Mouse (Mus musculus) embryo, embryonic 11 days (tissue): Measurements from ENCODE around the gene Hipk2.

Experiments
- DNase-seq: peaks from one replicate; pipeline ENCODE4 v3.0.0-alpha.2; 2015

The Hipk2 gene

DNA sequence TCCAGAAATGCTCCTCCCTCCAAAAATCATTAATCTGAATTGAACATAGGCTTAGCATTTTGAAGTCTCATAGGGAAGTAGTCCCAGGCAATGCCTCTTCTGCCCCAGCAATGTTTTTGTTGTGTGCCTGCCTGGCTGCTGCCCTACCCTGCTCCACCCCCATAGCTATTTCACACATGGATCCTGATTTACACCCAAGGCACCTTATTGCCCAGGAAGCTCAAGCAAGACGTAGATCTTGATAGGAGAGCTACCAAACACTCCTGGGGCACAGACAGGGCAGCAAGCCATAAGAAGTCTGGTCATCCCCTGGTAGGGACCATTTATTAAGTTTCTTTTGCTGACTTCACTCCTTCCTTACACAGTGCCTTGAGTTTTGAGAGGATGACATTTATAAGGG is 88.8 kb downstream of the Hipk2 start:
- DNase-seq = no peak

- no peak for DNase-seq
Measured at GRCm38 (mm10) chr6:38785747-38786146, 90.2 kb downstream of the Hipk2 start.

DNA sequence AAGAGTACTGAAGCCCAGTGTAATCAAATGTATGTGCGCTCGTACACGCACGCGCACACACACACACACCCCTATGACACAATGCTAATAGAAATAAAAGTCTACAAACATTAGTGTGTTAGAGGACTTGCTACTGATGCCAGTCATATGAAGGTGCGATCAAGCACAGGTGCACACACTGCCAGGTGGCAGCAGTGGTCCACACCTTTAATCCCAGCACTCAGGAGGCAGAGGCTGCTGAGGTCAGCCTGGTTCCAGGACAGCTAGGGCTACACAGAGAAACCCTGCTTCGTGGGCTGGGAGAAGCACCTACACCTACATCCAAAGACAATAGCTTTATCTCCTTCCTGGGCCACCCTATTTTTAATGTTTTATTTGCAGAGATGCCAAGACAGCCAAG is 96.6 kb downstream of the Hipk2 start:
- DNase-seq = no peak

DNA sequence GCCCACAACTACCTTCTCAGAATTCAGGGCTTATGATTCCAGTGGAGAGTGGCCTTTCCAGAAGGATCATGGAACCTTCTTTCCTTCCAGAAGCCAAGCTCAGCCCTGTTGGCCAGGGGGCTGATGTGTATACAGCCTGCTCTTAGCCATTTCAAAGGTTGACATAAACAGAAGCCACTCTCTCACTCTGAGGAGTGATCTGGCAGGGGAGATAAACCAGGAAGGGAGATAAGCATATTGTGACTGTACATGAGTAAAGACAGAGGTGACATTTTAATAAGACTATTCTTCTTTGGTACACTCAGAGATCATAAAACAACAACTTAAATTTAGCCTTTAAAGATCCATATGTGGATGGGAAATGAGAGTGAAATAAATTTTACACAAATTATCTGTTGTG is 97.1 kb downstream of the Hipk2 start:
- no peak for DNase-seq

DNA sequence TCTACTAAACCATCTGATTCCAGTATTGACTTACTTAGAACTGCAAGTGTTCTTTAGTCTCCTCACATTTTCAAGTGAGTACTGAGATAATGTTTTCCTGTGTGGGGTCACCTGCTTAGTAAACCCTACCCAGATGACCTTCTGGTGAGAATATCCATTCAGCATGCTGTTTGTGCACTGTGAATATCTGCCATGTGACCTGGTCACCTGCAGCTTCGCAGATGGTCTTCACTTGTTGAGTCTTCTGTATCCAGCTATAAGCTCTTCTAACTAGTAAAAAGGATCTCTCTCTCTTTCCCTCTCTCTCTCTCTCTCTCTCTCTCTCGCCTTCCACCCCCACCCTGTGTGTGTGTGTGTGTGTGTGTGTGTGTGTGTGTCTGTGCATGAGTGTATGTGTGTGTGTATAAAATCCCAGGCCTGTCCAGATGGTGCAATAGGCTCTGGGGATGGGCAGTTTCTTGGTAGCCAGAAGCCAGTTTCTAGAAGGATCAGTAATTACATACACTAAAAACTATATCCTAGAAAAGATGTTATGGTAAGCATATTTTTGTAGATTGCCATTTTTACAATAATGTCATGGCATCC is 99.9 kb downstream of the Hipk2 start:
- DNase-seq = no peak

- DNase-seq = no peak
Measured at GRCm38 (mm10) chr6:38772836-38773518, 103.0 kb downstream of the Hipk2 start.

- peak; percentile 21 for DNase-seq
Measured at GRCm38 (mm10) chr6:38771061-38771667, 104.8 kb downstream of the Hipk2 start.

DNA sequence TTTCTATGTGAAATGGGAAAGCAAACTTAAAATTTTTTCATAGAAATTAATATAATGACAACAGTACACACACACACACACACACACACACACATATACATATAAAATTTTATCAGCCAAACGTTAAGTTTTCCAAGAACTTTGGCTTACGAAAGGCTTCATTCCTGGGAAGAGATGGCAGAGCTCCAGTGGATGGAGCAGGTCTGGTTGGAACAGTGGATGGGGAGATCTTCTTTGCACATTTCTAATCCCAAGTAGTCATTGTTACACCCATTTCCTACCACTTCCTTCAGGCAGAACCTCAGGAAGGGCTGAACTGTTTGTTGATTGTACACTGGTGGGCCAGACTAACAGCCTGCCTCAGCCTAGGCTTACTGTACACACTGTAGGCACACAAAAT is 106.3 kb downstream of the Hipk2 start:
- no peak for DNase-seq

DNA sequence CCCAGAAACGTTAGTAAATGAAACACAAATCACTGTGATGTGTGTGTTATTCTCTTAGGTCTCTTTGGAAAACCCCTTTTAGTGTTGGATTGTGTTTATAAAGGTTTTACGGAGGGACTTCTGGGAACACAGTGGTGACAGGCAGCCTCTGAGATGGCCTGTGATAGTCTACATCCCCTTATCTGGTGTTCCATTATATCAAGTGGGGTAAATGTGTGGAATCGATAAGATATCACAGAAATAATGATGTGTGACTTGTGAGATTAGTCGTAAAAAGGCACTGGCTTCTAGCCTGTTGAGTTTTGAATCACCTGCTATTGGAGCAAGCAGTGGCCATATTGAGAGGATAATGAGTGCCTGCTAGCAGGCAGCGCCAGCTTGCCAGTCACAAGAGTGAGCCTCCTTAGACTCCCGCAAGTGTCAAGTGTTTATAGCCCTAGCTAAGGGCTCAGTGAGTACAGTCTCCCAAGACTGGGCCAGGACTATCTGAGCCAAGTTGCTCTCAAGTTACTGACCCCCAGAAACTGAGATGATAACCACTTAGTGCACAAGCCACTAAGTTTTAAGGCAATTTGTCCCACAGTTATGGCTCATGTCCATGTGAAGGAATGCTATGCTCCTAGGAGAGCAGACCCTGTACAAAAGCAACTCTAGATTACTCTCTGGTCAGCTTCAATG is 113.2 kb downstream of the Hipk2 start:
- DNase-seq = peak; percentile 8

DNA sequence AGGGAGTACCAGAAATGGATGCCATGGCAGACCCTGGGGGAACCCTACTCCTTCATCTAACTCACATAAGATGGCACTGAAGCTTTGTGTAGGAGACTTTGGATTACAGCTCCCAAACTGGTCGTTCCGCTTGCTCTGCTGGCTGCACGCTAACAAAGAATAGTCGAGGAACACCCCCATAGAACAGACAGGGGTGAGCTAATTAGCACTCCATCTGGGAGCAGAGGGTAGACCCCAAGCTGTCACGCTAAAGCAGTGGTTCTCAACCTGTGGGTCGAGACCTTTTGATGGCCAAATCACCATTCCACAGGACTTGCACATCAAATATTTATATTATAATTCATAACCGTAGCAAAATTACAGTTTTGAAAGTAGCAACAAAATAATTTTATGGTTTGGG is 114.0 kb downstream of the Hipk2 start:
- no peak for DNase-seq

DNA sequence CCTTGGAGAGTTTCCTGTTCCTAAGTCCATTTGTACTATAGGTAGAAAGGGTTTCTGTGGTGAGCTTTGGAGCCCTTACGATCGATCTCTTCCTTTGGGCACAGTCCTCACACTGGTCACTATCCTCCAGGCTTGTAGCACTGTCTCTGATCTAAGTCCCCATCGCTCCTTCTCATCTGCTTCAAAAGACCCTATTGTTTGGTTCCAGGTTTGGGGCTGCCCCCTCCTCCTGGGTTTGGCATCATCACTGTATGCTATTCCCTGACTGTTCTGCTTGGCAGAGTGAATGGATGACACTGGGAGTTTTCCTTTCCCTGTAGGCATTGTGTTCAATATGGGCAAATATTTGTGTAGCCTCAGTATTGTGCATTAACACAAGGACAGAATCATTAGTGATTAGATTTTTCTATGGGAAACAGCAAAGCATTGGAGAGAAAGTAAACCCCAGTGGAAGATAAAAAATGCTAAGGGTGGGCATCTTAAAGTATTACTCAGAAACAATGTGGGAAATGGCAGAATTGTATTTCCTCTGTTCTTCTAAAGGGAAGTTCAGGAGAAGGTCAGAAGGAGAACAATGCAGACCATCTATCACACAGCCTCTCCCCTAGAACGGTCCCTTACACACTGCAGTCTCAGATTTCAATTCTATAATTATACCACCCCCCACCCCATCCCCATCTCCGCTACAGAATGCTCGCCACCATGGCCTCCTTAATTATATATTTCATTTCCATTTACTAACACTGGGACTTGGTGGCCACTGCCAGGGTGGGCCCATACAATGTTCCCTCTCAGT is 114.9 kb downstream of the Hipk2 start:
- peak; percentile 25 for DNase-seq

DNA sequence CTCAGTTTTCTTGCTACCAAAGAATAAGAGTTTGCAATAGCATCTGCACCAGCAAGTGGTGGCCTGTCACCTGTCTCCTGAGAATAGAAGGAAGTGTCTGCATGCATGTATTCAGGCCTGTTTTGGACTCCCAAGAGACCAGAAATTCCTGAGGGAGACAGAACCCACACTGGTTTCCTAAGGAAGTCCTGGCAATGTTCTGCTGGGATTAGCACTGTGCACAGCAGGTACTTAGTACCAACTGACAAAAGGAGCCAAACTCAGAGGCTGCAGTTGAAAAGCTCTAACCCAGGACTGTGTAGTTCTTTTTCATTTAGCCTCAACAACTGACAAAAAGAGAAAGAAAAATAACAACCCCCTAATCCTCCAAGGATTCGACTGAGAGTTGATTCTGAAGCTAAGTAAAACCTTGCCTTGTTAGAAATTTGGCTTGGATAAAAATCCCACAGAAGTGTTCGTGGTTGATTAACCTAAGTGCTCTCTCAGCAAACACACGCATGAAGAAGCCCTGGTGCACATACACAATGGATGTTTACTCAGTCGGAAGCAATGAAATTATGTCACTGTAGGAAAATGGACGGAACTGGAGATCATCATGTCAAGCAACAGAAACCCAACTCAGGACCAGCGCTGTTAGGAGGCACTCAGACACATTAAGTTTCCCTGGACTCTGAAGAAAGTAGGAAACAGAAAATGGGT is 115.9 kb downstream of the Hipk2 start:
- DNase-seq = peak; percentile 19

DNA sequence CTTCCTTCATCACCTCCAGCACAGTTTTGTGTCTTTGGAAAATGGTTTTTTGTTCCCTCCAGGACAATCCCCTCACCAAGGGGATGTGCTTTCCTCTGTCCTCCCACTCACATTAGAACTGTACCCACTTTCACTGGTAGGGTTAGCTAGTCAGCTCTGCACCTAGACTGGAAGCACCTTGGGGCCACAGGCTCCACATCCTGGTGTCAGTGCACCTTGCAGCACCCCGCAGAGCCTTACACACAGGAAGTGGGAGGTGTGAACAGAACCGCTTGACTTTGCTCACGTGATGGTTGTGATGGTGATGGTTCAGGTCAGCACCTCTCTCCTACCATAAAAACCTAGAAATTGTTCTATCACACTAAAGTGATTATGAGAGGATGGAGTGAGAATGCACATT is 116.8 kb downstream of the Hipk2 start:
- DNase-seq = no peak

DNA sequence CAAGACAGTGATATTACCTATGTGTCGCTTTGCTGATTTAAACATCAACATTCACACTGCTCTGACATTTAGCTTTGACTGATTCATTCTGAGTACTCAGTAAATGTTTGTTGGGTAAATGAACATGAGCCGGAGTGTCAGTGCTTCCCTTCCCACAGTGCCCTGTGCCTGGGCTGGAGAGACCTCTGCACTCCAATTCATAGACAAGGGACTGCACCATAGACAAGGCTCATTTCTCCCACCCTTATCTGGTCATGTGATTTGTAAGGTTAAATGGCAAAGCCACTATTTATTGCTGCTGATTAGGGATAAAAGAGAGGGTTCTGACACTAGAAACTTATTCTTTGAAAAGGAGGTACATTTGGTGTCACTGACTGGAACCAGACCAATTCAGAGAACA is 118.4 kb downstream of the Hipk2 start:
- DNase-seq = no peak

DNA sequence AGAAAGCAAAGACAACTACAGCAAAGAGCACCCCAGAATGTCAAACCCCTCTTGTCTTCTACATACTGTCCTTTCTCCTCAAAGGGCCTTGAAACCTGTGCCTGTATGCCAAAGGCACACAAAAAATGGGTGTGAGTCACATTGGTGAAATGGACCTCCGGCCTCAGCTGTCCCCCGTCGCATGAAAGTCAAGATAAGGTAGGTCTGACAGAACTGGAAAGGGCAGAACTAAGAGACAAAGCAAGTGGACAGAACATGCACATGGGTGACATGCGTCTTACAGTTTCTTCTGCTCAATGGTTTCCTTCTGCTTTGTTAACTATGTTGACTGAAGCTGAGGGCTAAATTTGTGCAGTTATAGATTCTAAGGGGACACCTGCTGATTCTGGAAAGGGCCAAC is 119.0 kb downstream of the Hipk2 start:
- DNase-seq = no peak

- no peak for DNase-seq
Measured at GRCm38 (mm10) chr6:38755961-38756360, 120.0 kb downstream of the Hipk2 start.

GRCm38 (mm10) chr6:38755188-38755587 is 120.8 kb downstream of the Hipk2 start:
- no peak for DNase-seq

- DNase-seq = no peak
Measured at GRCm38 (mm10) chr6:38753729-38754128, 122.2 kb downstream of the Hipk2 start.

GRCm38 (mm10) chr6:38753025-38753424 is 122.9 kb downstream of the Hipk2 start:
- DNase-seq = no peak

- DNase-seq = no peak
Measured at GRCm38 (mm10) chr6:38752495-38752894, 123.5 kb downstream of the Hipk2 start.

GRCm38 (mm10) chr6:38748037-38748436 is 127.9 kb downstream of the Hipk2 start:
- no peak for DNase-seq

DNA sequence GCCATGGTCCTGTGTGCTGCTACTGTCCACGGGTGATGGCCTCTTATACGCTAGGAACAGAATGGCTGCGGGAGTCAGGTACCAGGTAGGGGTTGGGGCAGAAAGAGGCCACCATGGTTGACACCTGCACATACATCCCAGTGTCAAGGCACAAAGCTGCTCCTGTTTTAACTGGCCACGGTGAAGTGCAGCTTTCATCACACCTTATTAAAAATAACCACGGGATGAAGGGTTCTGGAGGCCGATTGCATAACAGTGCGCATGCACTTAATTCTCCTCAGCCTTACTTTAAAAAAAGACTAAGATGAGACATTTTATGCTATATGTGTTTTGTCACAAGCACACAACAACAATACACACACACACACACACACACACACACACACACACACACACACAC is 132.6 kb downstream of the Hipk2 start:
- no peak for DNase-seq

- DNase-seq = no peak
Measured at GRCm38 (mm10) chr6:38742441-38742840, 133.5 kb downstream of the Hipk2 start.
